Mouse (Mus musculus) left cerebral cortex, adult 2 months (tissue): ENCODE data around the gene Plac9b. TPM values are rescaled to one million over a fixed set of nuclear protein-coding genes. Genes with fewer than 3 reads are reported as not detected.
"Not testable (repeated sequence)": the region's sequence is repeated elsewhere in the genome, so short reads cannot be mapped to it uniquely, and the experiment has no call there.

Experiments
- DNase-seq, 2 experiments: peaks; one replicate each; pipeline ENCODE4 v3.0.0; 2021 to 2022; ENCODE audit warnings: low spot score in 2 of 2, mixed read lengths in 1 of 2; ENCODE audit errors: extremely low spot score in 1 of 2
- H3K27ac ChIP-seq: fragments of 200-600 bp; 2 replicates; pipeline ENCODE4 v1.8.1; 2022
- H3K4me3 ChIP-seq: fragments of 200-600 bp; 2 replicates; pipeline ENCODE4 v1.8.1; 2022
- intact Hi-C: fragments of 180-260 bp; cut with DNase I; formaldehyde crosslinking; loops from one replicate; pipeline ENCODE4 v1.15.1; 2025
- long read RNA-seq, 2 experiments: library from polyadenylated mRNA; stranded (forward); transcript quantifications; one replicate each; pipeline ENCODE4 v2.0.0; 2021; ENCODE audit warnings: borderline mapping rate in 2 of 2
- total RNA-seq, 2 experiments: library from RNA; stranded (reverse); gene quantifications; 2 replicates each; pipeline ENCODE4 v1.2.3; 2021

Gene Plac9b
- total RNA-seq: 1 to 10 TPM; 5.5 to 5.6 TPM
- long read RNA-seq, experiment 1, partial matches to known transcripts: 0 of 2 reads
- long read RNA-seq, experiment 1, other reads (novel, unspliced or antisense): 0 of 2 reads
- long read RNA-seq, experiment 2: 0 reads

GRCm38 (mm10) chr14:26182380-26182779 lies at the start of gene Plac9b:
Gene Plac9b, minus strand, starts transcription at chr14:26182480.
- H3K27ac ChIP-seq, DNase-seq, H3K4me3 ChIP-seq, intact Hi-C loops: not testable (repeated sequence)

- DNase-seq, H3K27ac ChIP-seq, intact Hi-C loops, H3K4me3 ChIP-seq: not testable (repeated sequence)
These were observed 34.1 kb upstream of the Plac9b start for GRCm38 (mm10) chr14:26216233-26217000.

- H3K27ac ChIP-seq, intact Hi-C loops, DNase-seq, H3K4me3 ChIP-seq: not testable (repeated sequence)
These were observed 24.6 kb upstream of the Plac9b start, which contains the start of gene Tmem254b for GRCm38 (mm10) chr14:26206926-26207247. Gene Tmem254b, minus strand, starts transcription at chr14:26207041.

DNA sequence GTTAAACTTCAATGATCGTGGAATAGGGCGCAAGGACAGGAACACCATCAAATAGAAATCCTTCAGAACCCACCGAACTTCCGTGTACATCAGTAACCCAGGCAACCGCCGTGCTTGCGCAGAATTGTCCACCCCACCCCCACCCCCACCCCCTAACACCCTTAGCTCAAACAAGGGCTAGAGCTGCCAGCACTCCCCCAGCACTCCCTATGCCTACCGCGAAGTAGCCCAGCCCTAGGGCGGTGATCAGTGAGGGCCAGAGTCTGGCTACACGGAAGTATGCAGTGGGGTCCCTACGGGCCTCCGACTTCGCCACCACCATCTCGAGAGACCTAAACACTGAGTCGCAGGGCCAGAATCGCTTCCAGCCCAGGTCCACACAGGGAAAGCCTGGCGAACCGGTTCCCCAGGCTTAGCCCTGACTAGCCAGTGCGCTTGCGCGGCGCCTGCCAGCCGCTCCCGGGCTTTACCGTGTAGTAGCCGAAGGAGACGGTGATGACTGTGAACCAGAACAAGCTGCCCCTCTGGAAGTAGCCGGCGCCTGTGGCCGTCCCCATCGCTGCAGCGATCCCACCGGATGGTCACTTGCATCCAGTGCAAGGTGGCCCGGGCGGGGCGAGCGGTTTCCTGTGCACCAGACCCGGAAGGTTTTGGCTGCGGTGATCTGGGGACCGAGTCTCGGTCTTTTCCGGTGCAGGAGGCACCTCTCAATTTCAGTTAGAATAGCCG lies 24.1 kb upstream of the Plac9b start:
- not testable (repeated sequence) for H3K4me3 ChIP-seq

GRCm38 (mm10) chr14:26197851-26198250 lies 15.6 kb upstream of the Plac9b start:
- DNase-seq, H3K4me3 ChIP-seq, intact Hi-C loops, H3K27ac ChIP-seq: not testable (repeated sequence)

More for the DNA sequence above, 24.1 kb upstream of the Plac9b start:
- intact Hi-C loops, H3K27ac ChIP-seq, DNase-seq: not testable (repeated sequence)

DNA sequence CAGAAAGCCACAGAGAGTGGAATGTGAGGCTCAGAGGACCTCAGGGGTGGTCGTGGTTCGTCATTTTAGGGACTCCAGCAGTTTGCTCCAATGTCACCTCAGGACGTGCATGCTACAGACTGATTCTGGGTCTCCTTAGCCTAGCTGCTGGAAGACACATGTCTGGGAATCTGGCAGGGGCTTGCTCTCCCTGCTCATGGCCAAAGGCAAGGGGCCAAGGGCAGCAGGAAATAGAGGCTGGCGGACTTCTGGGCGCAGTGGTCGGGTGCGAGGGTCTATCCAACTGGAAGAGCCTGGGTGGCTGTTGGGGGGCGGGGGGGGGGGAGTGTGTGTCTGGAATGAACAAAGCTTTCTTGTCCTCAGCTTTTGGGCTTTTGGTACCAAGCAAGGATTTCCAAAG lies 6.1 kb upstream of the Plac9b start:
- intact Hi-C loops, DNase-seq, H3K4me3 ChIP-seq, H3K27ac ChIP-seq: not testable (repeated sequence)

DNA sequence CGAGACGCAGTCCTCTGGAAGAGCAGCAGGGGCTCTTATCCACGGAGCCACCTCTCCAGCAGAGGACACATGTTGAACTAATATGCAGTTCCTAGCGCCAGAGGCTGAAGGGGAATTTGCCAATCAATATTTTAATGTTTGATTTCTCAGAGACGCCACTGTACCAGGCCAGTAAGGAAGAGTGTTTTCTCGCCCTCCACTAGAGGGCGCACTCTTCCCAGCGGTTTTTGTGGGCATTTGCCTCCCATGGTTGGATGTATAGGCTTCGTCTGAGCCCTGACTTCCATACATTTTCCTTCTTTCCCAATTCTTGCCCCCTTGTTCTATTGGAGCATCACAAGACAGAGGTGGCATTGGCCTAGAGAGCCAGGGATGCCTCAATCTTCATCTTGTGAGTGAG lies 4.4 kb upstream of the Plac9b start:
- DNase-seq, H3K27ac ChIP-seq, intact Hi-C loops, H3K4me3 ChIP-seq: not testable (repeated sequence)

DNA sequence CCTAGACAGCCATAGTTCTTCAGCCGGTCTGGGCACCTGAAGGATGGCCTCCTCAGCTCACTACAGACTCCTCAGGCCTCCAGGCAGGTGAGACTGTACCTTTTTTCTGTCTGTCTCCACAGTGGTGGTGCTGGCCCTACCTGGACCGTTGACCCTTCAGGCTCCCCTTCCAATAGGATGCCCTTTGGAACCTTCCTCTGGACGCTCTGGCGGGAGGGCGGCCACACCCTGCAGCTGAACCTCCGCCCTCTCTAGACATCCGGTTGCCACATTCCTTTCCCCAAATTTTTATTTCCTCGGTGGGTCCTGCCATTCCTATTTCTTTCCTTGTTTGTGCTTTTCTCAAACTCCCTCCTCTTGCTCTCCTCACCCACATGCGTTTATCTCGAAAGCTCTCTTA lies 620 bp downstream of the Plac9b start:
- H3K27ac ChIP-seq, H3K4me3 ChIP-seq, intact Hi-C loops, DNase-seq: not testable (repeated sequence)

DNA sequence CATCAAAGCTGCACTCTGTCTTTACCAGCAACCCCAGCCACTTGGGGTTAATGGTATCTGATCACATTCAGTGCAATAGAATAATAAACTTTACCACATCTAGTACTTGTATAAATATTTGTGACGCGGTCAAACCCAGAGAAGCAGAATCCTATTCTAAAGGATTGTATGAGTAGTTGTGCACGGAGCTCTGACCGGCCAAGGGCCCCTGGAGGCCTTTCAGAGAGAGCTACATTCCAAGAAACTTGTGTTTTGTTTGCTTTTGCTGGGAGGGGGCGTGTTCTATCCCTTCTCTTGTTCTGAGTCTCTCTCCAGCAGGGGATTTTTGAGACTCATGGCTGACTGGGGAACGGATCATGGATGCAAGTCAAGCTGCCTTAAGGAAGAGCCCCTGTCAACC lies 7.3 kb downstream of the Plac9b start:
- DNase-seq, intact Hi-C loops, H3K4me3 ChIP-seq, H3K27ac ChIP-seq: not testable (repeated sequence)

- H3K4me3 ChIP-seq, intact Hi-C loops, DNase-seq, H3K27ac ChIP-seq: not testable (repeated sequence)
These were observed 8.3 kb downstream of the Plac9b start for GRCm38 (mm10) chr14:26173955-26174354.

GRCm38 (mm10) chr14:26165266-26165665 lies 17.0 kb downstream of the Plac9b start:
- DNase-seq, H3K4me3 ChIP-seq, intact Hi-C loops, H3K27ac ChIP-seq: not testable (repeated sequence)

GRCm38 (mm10) chr14:26162423-26162822 lies 19.9 kb downstream of the Plac9b start:
- DNase-seq, H3K27ac ChIP-seq, intact Hi-C loops, H3K4me3 ChIP-seq: not testable (repeated sequence)

DNA sequence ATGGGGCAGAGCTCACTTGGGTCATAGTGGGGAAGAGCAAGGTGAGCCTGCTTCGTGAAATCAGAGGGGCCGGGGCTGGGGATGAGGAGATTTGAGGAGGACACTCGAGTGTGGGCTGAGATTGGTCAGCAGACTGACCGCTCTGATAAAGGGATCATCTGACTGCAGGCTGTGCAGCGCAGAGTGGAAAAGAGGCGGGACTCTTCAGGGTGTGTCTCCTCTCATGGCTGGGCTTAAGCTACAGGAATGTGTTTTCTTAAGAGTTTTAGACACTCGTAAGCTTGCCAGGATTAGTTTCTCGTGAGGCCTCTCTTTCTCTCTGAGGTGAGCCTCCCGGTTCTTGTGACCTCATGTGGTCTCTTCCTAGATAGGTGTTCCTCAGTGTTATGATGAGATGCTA lies 21.1 kb downstream of the Plac9b start:
- DNase-seq, H3K4me3 ChIP-seq, intact Hi-C loops, H3K27ac ChIP-seq: not testable (repeated sequence)

- DNase-seq, intact Hi-C loops, H3K4me3 ChIP-seq, H3K27ac ChIP-seq: not testable (repeated sequence)
These were observed 26.2 kb downstream of the Plac9b start for GRCm38 (mm10) chr14:26156032-26156431.

DNA sequence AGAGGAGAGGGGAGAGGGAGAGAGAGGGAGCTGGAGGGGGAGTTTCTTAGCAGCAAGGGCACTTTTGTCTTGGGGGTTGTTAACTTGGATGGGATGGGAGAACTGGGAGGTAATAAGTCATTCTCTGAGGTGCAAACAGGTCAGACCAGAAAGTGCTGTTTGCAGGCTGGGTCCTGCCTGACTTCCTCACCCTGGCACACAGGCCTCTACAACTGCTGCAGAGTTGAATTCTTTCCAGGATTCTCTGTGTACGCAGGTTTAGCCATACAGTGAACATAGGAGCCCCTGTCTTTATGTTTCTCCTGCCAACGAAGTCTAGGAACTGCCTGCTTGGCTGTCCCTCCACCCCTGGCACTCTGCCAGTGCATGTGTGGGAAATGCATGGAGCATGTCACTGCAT lies 35.2 kb downstream of the Plac9b start:
- H3K4me3 ChIP-seq, DNase-seq, H3K27ac ChIP-seq, intact Hi-C loops: not testable (repeated sequence)

- intact Hi-C loops, DNase-seq: not testable (repeated sequence)
These were observed 63.2 kb downstream of the Plac9b start for GRCm38 (mm10) chr14:26119095-26119494.

DNA sequence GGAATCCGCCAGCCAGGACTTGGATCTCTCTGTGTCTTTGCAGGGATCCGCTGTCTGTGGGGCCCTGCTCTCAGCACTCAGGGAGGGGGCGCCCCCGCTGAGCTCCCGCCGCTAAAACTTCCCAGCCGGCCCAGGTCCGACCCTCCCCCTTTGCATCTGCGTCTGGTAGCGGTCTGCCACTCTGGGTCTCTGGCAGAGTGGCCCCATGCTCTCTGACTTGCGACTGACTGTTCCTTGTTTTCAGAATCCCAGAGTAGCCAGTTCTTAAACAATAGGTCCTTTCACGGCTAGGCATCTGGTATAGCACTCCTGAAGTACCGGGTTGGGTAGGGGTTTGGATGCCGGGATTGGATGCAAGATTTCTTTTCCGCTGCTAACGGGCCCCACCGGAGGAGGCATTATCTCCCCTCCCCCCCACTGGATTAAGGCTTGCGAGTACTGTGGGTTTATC lies 63.7 kb downstream of the Plac9b start:
- DNase-seq, intact Hi-C loops, H3K27ac ChIP-seq, H3K4me3 ChIP-seq: not testable (repeated sequence)

More at GRCm38 (mm10) chr14:26119095-26119494, 63.2 kb downstream of the Plac9b start:
- H3K27ac ChIP-seq, H3K4me3 ChIP-seq: not testable (repeated sequence)
